ENCODE assay signal across 9 mouse cellular contexts in genomic region chr8:128272866-128273344, GRCm38 (mm10).
A peak's percentile ranks its signal among the peaks of the same experiment; 100 is the strongest.
DNase-seq lines count a peak whose midpoint lies in the region; ATAC-seq and TF ChIP-seq lines count a peak whose summit lies in the region.
"Had no signal": no experiment of that assay in that cellular context is flagged by ENCODE, and none has a peak within 500 bp of the region (broad histone marks: within the 10 kb centered on the region; RNA-seq: fewer than 3 reads in every experiment).

No protein-coding gene starts in this region.

- H3K36me3 ChIP-seq in lung, embryonic 14.5 days (ENCODE audit: insufficient read depth) = no peaks in the 10 kb centered on the region
- H3K36me3 ChIP-seq: limb, embryonic 15.5 days had no signal

- H3K27me3 ChIP-seq in lung, embryonic 14.5 days (ENCODE audit: insufficient read depth, low read length) = no peaks in the 10 kb centered on the region
- H3K27me3 ChIP-seq: limb, embryonic 15.5 days had no signal

- H3K4me1 ChIP-seq in lung, embryonic 14.5 days (ENCODE audit: insufficient read depth) = peaks cover 19% of the 10 kb centered on the region

- no peak overlapping the region for H3K9ac ChIP-seq in lung, embryonic 14.5 days
- H3K9ac ChIP-seq: limb, embryonic 15.5 days had no signal

- whole genome bisulfite sequencing in lung, embryonic 14.5 days = 12% methylated on average over 3 of the region's 3 CpGs

- H3K4me2 ChIP-seq in lung, embryonic 14.5 days = no peak overlapping the region
- H3K4me2 ChIP-seq: limb, embryonic 15.5 days had no signal

- no peak for TF ChIP-seq CTCF in lung, embryonic 14.5 days (IDR thresholded peaks at IDR 0.05; ENCODE audit: low read depth)

- no peaks in the 10 kb centered on the region for H3K9me3 ChIP-seq in lung, embryonic 14.5 days (ENCODE audit: low read depth, low read length)
- H3K9me3 ChIP-seq: limb, embryonic 15.5 days had no signal

- intact Hi-C loops in heart, postnatal 36 days (cut with DNase I) = no loop called here

- H3K27ac ChIP-seq in lung, embryonic 14.5 days (ENCODE audit: low read depth) = peak overlapping the region; percentile 19
- H3K27ac ChIP-seq: limb, embryonic 15.5 days had no signal

- peak; percentile 21 to 28 for DNase-seq in layer of hippocampus, adult 8-10 months (ENCODE audit: low spot score in 2 of 2)
- no peak for DNase-seq in layer of hippocampus, postnatal 25 days (ENCODE audit: extremely low spot score in 1 of 2, low spot score in 1 of 2)
- peak; percentile 92 for DNase-seq in adrenal gland, adult 2 months
- DNase-seq in frontal cortex, postnatal 36 days (ENCODE audit: low spot score in 2 of 2) = peak; percentile 43 to 51
- DNase-seq in heart, postnatal 36 days = peak; percentile 38 to 50
- peak; percentile 62 for DNase-seq in lung, embryonic 14.5 days
- DNase-seq in testis, postnatal 10 days (ENCODE audit: low spot score) = no peak
- no peak for DNase-seq in thymus, postnatal 36 days

- H3K4me3 ChIP-seq in lung, embryonic 14.5 days (ENCODE audit: low read depth, low read length) = no peak overlapping the region
- H3K4me3 ChIP-seq: limb, embryonic 15.5 days had no signal

- ATAC-seq in lung, embryonic 14.5 days (ENCODE audit: insufficient read depth) = peak; percentile 58

Comparison
In these comparisons a context has a peak if more than half of its experiments do, and no peak if none do; other contexts are left out.
1. DNase-seq: peak in layer of hippocampus, adult 8-10 months (2 of 2), adrenal gland, adult 2 months (single experiment), frontal cortex, postnatal 36 days (2 of 2), heart, postnatal 36 days (2 of 2) and lung, embryonic 14.5 days (single experiment); none in layer of hippocampus, postnatal 25 days (0 of 2), testis, postnatal 10 days (single experiment) and thymus, postnatal 36 days (0 of 2).